Mouse (Mus musculus) left cerebral cortex, postnatal 4 days (tissue): Measurements from ENCODE around the gene Tubgcp3. TPM values are rescaled to one million over a fixed set of nuclear protein-coding genes. Genes with fewer than 3 reads are reported as not detected.
A peak's percentile ranks its signal among the peaks of the same experiment; 100 is the strongest.
"Not testable (repeated sequence)": the region's sequence is repeated elsewhere in the genome, so short reads cannot be mapped to it uniquely, and the experiment has no call there.

Source experiments
- DNase-seq: peaks from one replicate; pipeline ENCODE4 v3.0.0-alpha.2; 2022
- intact Hi-C: fragments of 180-260 bp; cut with DNase I; formaldehyde crosslinking; loops from one replicate; pipeline ENCODE4 v1.15.1; 2025
- total RNA-seq, 2 experiments: library from RNA; stranded (reverse); gene quantifications; 2 replicates each; pipeline ENCODE4 v1.2.3; 2021

The Tubgcp3 gene
- 10 to 100 TPM; 33.9 to 37.2 TPM for total RNA-seq

GRCm38 (mm10) chr8:12672056-12672881, at the start of gene Tubgcp3:
Tubgcp3 (minus strand) TSS chr8:12672248.
- intact Hi-C loops = loop anchor here (5.0 kb wide), 1 partner anchor 715 kb away; no protein-coding TSS in a partner anchor
- peak; percentile 92 for DNase-seq

- DNase-seq = no peak
- intact Hi-C loops = no loop called here
Observed at GRCm38 (mm10) chr8:12719091-12719490, 47.0 kb upstream of the Tubgcp3 start.

- peak; percentile 4 for DNase-seq
- intact Hi-C loops = no loop called here
Observed at GRCm38 (mm10) chr8:12715861-12716585, 44.0 kb upstream of the Tubgcp3 start.

DNA sequence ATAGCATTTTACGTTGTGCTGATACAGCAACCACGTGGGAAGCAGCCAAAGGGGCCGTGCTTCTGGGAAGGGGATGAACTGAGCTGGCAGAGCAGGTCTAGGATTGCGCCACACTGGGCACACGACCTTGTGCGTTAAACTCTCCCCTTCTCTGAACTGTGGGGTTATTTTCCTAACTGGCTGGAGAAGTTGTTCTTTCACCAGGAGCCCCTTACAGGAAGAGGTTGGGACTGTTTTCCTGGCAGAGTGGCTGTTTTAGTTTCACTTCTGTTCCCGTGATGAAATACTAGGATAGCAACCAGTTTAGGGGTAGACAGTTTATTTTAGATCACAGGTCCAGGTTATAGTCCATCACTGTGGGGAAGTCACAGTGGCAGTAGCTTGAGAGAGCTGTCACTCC, 39.6 kb upstream of the Tubgcp3 start:
- intact Hi-C loops = no loop called here
- DNase-seq = no peak

DNA sequence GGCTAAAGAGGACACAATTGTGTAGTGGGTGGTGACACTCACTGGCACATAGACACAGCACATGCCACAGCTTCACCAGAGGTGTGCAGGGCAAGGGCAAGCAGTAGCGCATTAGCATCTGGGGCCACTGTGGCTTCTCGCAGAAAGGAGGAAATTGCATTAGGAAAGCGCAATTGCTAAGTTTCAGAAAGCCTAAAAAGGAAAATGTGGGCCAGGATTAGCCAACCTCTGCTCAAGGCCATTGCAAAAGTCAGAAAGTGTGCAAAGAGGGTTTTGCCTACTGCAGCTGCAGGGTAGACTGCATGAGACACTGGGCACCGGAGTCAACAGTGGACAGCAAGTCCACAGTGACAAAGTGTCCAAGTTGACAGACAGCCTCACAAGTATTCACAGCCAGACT, 31.5 kb upstream of the Tubgcp3 start:
- DNase-seq = no peak
- intact Hi-C loops = no loop called here

- no peak for DNase-seq
- intact Hi-C loops = no loop called here
Observed at GRCm38 (mm10) chr8:12702290-12702689, 30.2 kb upstream of the Tubgcp3 start.

DNA sequence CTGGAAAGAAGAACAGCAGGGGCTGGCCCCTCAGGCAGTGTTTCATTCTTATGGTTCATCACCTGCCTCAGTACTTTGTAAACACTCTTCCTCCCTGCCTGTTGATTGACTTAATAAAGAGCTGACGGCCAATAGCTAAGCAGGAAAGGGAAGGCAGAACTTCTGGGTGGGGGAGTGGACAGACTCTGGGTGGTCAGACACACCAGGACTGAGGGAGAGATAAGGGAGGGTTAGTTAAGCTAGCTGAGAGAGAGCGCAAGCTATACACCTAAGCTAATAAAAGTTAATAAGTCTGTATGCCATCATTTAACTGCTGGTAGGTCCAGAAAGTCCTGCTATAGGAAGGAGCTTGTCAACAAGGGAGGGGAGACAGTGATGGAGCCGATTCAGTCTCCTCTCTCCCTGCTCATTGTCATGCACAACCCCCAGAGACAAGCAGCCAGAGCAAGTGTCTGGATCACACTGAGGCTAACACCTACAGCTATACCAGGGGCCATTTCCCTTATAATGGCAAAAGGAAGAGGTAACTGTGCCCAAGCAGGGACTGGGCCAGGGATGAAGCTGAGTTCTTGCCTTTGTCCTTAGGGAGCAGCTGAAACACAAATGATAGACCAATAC, 26.7 kb upstream of the Tubgcp3 start:
- no peak for DNase-seq
- intact Hi-C loops = no loop called here

DNA sequence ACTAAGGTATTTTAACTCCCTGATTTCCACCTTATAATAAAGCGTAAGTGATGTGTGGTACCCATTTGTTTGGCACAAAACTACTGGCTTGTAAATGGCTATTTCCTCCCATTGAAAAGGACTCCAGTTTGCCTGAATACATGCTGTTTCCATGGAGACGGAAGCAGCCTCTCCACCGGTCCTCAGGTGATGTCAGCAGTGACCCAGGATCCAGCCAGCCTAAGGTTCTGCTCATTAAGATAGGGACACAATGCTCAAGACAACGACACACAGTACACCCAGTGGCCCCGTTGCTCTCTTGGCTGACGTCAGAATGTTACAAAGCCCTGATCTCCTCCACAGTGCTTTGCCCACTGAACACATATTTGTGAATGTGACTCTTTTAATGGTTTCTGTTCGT, 16.8 kb upstream of the Tubgcp3 start:
- intact Hi-C loops = no loop called here
- no peak for DNase-seq

DNA sequence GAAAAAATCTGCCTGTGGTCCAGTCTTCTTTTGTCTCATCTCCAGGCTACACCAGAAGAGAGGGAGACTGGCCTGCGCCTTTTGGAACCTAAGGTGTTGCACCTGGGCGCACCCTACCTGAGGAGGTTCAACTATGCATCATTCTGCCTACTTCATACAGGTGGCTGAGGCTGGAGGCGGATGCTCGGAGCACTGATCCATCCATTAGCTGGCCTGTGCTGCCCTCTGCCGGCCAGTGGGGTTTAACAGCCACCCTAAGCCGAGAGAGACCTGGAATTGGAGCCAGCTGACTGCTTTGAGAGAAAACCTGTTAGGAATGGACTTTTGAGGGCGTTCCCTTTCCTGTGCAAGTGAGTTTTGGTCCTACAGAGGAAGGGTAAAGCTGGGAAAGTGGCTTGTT, 5.5 kb upstream of the Tubgcp3 start:
- intact Hi-C loops = no loop called here
- peak; percentile 88 for DNase-seq

- intact Hi-C loops = loop anchor here (5.0 kb wide), 1 partner anchor 714 kb away; no protein-coding TSS in a partner anchor
Observed at GRCm38 (mm10) chr8:12671473-12672055, 484 bp downstream of the Tubgcp3 start.

DNA sequence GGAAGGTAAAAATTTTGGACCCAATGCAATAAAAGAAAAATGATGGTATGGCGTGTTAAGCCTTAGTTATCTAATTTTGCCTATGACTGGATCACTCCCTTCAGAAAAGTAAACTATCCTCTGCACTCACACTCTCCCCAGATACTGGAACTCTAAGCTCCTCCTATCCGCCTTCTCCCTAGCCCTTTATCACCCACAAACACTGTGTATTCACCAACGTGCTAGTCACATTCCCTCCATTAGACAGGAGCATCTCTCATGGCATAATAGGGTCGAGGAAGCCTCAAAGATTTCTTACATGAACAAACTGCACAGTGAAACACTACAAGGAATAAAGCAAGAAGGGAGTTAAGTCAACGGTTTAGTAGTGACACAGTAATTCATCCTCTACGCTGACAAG, 1.1 kb downstream of the Tubgcp3 start:
- DNase-seq = no peak
- intact Hi-C loops = loop anchor here (5.0 kb wide), 1 partner anchor 714 kb away; no protein-coding TSS in a partner anchor

More at GRCm38 (mm10) chr8:12671473-12672055, 484 bp downstream of the Tubgcp3 start:
- no peak for DNase-seq

DNA sequence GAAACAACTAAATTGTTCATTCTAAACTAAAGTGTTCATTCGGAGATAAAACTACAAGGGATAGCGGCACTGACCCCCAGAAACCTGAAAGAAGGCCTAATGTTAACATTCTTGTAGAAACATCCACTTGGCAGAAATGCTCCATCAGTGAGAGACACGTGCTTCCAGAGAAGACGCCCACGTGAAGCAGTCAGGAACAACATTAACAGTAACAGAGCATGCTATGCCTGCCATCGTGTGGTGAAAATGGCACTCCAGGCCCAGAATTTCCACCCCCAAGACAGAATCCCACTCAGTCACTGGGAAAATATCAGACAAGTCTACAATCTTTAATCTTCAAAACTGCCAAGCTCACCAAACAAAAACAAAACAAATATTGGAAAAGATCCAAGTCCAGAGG, 3.2 kb downstream of the Tubgcp3 start:
- intact Hi-C loops = no loop called here
- DNase-seq = no peak

GRCm38 (mm10) chr8:12666530-12666929, 5.5 kb downstream of the Tubgcp3 start:
- intact Hi-C loops = not testable (repeated sequence)

GRCm38 (mm10) chr8:12663105-12663456, 9.0 kb downstream of the Tubgcp3 start:
- intact Hi-C loops = no loop called here

More at GRCm38 (mm10) chr8:12666530-12666929, 5.5 kb downstream of the Tubgcp3 start:
- peak; percentile 42 for DNase-seq

DNA sequence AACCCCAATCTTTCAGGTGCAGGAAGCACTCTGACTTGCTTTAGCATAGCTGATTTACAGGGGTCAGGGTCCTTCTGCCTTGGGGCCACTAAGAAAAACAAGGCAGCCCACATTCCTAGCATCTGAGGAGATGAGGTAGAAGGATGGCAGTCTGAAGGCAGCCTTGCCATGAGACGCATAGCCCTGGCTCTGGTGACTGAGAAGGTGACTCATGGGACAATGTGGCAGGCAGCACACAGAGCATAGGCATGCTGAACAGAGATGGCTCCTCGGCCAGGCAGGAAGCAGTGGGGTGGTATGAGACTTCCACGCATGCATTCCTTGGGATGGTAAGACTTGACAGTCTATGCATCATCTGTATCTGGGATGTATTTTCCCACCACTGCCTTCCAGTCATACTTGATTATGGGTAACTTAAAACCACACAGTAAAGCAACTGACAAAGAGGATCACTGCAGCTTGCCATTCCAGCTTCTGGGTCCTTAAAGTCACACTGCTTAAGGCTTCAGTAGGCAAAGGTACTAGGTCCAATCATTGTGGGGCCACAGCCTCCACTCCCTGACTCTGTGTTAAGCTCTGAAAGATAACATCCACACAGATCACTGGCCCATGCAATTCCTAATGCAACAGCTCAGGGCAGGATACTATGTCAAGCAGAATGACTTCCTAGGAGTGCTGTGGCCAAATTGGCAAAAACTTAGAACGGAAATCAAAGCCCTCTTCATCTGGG, 9.5 kb downstream of the Tubgcp3 start:
- no peak for DNase-seq
- intact Hi-C loops = no loop called here

More at GRCm38 (mm10) chr8:12663105-12663456, 9.0 kb downstream of the Tubgcp3 start:
- DNase-seq = peak; percentile 28

GRCm38 (mm10) chr8:12657411-12657810, 14.6 kb downstream of the Tubgcp3 start:
- intact Hi-C loops = no loop called here
- DNase-seq = no peak

DNA sequence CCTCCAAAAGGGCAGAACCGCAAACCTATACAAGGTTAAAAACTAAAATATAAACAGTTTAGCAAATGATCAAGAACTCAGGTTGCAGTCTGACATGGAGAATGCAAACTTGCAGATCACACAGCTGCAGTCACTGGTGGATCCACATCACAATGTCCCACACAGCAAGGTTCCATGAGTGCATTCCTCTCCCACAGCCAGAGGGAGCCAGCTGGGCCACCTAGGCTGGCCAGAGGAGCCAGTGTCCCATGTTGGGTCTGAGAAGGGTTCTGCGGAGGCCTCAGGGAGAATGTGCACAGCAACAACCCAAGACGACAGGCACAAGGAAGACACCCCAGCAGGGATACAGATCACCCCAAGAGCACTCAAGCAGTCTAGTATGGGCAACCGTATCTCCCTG, 20.8 kb downstream of the Tubgcp3 start:
- DNase-seq = no peak
- intact Hi-C loops = no loop called here

DNA sequence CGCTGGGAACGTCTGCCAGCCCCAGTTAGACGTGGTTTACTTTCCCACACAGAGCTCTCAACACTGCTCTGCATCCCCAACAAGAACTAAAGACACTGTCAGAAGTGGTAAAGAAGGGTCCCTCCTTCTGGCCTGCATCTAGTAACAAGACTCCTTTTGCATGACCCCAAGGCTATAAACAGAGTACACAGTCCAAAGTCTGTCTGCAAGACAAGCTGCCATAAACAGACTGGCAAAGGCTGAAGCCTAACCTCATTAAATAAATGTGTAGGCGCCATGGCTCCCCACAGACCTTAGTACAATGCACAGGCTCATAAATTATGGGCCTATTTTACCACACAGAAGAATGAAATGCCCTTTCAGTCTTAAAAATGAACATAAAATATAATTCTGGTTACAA, 21.6 kb downstream of the Tubgcp3 start:
- DNase-seq = no peak
- intact Hi-C loops = no loop called here

GRCm38 (mm10) chr8:12648951-12649350, 23.1 kb downstream of the Tubgcp3 start:
- intact Hi-C loops = no loop called here

DNA sequence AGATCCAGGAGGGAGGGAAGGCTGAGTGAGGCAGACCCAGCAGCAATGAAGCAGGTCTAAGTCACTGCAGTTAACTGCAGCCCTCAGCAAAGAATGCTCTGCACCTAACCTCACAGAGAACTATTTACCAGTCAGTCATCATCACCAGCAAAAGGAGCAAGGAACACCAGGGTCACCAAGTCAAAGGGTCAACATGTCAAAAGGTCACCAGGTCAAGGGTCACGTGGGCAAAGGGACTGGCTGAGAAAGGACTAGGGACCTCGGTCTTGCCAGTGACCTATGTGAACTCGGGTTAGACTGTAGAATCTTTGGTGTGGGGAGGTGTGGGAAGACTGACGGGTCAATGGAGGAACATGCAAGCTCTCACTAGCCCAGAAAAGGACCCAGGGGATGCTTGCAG, 25.5 kb downstream of the Tubgcp3 start:
- DNase-seq = no peak
- intact Hi-C loops = no loop called here

More at GRCm38 (mm10) chr8:12648951-12649350, 23.1 kb downstream of the Tubgcp3 start:
- DNase-seq = no peak
